Mouse (Mus musculus) lung, adult 2 months (tissue): ENCODE measurements around the gene Klhdc8b.

Source experiments
- CTCF ChIP-seq: fragments of 200-500 bp; IDR thresholded peaks from 2 replicates; pipeline ENCODE4 v1.5.1; 2011; ENCODE audit warnings: mild to moderate bottlenecking, low read length, control low read depth; ENCODE audit not compliant: insufficient read depth
- POLR2A ChIP-seq: fragments of 200-500 bp; IDR thresholded peaks from 2 replicates; pipeline ENCODE4 v1.6.1; 2011; ENCODE audit warnings: low read depth, mild to moderate bottlenecking, control low read depth, low read length, borderline replicate concordance; ENCODE audit errors: extremely low read depth

GRCm38 (mm10) chr9:108440485-108440884, 20.9 kb downstream of the Klhdc8b start:
- no peak for TF ChIP-seq CTCF
- no peak for TF ChIP-seq POLR2A
